Mouse (Mus musculus): ENCODE measurements around the gene Hes1. TPM values are rescaled to one million over a fixed set of nuclear protein-coding genes. Genes with fewer than 3 reads are reported as not detected.
"Not testable (repeated sequence)": the region's sequence is repeated elsewhere in the genome, so short reads cannot be mapped to it uniquely, and the experiment has no call there.

Hes1 gene
- polyA plus RNA-seq, 1 experiment from 2014 or later, result 14.5 TPM

GRCm38 (mm10) chr16:30083536-30083935, 19.4 kb downstream of the Hes1 start:
- H3K4me1 ChIP-seq (replicated peaks), result no peaks in the 10 kb centered on the region
- H3K4me3 ChIP-seq, result no peak overlapping the region
- no peaks in the 10 kb centered on the region for H3K36me3 ChIP-seq
- peaks cover 27% of the 10 kb centered on the region for H3K27me3 ChIP-seq
- 83% methylated on average over 3 of the region's 3 CpGs for WGBS
- H3K4me2 ChIP-seq, result no peak overlapping the region
- ATAC-seq (ENCODE audit: low FRiP score, low read depth), result no peak
- H3K9me3 ChIP-seq, result no peaks in the 10 kb centered on the region
- H3K9ac ChIP-seq, result no peak overlapping the region
- no peak overlapping the region for H3K27ac ChIP-seq (replicated peaks)

- H3K4me3 ChIP-seq, result no peak overlapping the region
- 93% methylated on average over 5 of the region's 5 CpGs for WGBS
- peaks cover 29% of the 10 kb centered on the region; the same call in 1 of the 2 replicates for H3K27me3 ChIP-seq
- H3K4me1 ChIP-seq (replicated peaks), result no peaks in the 10 kb centered on the region
- H3K9ac ChIP-seq, result no peak overlapping the region
- H3K9me3 ChIP-seq, result no peaks in the 10 kb centered on the region
- H3K27ac ChIP-seq (replicated peaks), result no peak overlapping the region
- no peaks in the 10 kb centered on the region for H3K36me3 ChIP-seq
- no peak overlapping the region for H3K4me2 ChIP-seq
- no peak for ATAC-seq (ENCODE audit: low FRiP score, low read depth)
Measured at GRCm38 (mm10) chr16:30088646-30089045, 24.5 kb downstream of the Hes1 start.

DNA sequence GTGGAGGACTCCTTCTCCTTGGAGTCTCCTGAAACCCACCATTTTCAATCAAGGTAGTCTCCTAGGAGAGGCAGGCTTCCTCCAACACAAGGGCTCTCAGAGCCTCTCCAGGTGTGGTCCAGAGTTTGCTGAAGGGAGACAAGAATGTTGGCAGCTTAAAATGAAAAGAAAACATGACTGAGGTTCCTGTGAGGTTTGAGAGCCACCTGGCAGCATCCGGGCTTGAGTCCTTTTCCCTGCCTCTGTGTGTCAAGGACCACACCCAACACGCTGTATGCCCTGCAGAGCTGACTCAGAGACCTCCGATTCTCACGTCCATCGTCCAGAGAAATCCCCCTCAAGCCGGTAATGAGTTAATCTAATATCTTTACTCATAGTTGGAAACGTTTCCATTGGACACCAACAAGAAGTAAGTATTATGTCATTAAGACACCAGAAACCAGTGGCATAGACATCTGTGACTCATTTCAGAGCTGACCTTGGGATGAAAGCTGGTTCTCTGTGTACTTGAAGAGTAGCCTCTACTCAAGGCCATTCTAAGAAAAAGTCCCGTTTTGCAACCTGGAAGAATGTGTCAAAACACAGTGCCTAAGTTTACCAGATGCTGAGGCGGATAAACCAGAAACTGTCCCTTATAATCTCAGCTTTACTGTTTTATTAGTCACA, 26.1 kb downstream of the Hes1 start:
- Histone ChIP-seq H3K27me3 (peaks cover 32% of the 10 kb centered on the region; the same call in 1 of the 2 replicates), H3K4me1 (replicated peaks) (no peaks in the 10 kb centered on the region), H3K27ac (replicated peaks) (no peak overlapping the region), H3K9ac (no peak overlapping the region), H3K36me3 (no peaks in the 10 kb centered on the region), H3K9me3 (no peaks in the 10 kb centered on the region), H3K4me2 (no peak overlapping the region), H3K4me3 (no peak overlapping the region)
- ATAC-seq (ENCODE audit: low FRiP score, low read depth), result no peak
- 88% methylated on average over 9 of the region's 9 CpGs for WGBS

DNA sequence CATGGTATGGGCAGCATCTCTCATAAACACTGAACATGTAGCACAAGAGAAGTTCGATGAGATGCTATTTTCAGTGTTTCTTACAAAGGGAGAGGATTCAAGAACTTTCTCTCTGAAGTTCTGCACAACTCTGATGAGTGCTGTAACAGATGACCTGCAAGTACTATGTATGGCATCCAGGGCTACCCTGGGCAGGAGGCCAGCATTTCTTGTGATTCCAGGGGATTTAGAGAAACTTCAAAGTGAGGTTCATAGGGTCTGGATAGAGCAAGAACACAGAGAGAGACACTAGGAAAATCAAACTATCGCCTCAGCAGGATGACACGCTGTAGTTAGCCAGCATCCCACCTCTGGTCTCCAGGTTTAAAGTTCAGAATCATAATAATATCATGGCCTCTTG, 31.9 kb downstream of the Hes1 start:
- 82% methylated on average over 3 of the region's 3 CpGs for WGBS
- H3K4me3 ChIP-seq, result no peak overlapping the region
- no peaks in the 10 kb centered on the region for H3K9me3 ChIP-seq
- 0 out of 2 replicates have a peak, but pooled peaks cover 3% of the 10 kb centered on the region for H3K4me1 ChIP-seq (replicated peaks)
- peaks cover 24% of the 10 kb centered on the region; the same call in 1 of the 2 replicates for H3K27me3 ChIP-seq
- no peak overlapping the region for H3K27ac ChIP-seq (replicated peaks)
- H3K36me3 ChIP-seq, result no peaks in the 10 kb centered on the region
- ATAC-seq (ENCODE audit: low FRiP score, low read depth), result no peak
- no peak overlapping the region for H3K4me2 ChIP-seq
- H3K9ac ChIP-seq, result no peak overlapping the region

- Histone ChIP-seq H3K4me1 (replicated peaks) (0 out of 2 replicates have a peak, but pooled peaks cover 3% of the 10 kb centered on the region), H3K9me3 (no peaks in the 10 kb centered on the region), H3K36me3 (no peaks in the 10 kb centered on the region), H3K4me2 (no peak overlapping the region), H3K4me3 (no peak overlapping the region), H3K27me3 (peaks cover 26% of the 10 kb centered on the region; the same call in 1 of the 2 replicates), H3K9ac (no peak overlapping the region), H3K27ac (replicated peaks) (no peak overlapping the region)
- no peak for ATAC-seq (ENCODE audit: low FRiP score, low read depth)
- 51% methylated on average over 7 of the region's 7 CpGs for WGBS
Measured at GRCm38 (mm10) chr16:30096475-30096874, 32.3 kb downstream of the Hes1 start.

GRCm38 (mm10) chr16:30099124-30099523, 34.9 kb downstream of the Hes1 start:
- WGBS, result 53% methylated on average over 5 of the region's 5 CpGs
- no peaks in the 10 kb centered on the region for H3K36me3 ChIP-seq
- no peaks in the 10 kb centered on the region for H3K9me3 ChIP-seq
- no peak overlapping the region for H3K27ac ChIP-seq (replicated peaks)
- H3K4me1 ChIP-seq (replicated peaks), result peaks cover 8% of the 10 kb centered on the region
- no peak overlapping the region for H3K4me2 ChIP-seq
- no peak overlapping the region for H3K9ac ChIP-seq
- H3K27me3 ChIP-seq, result peaks cover 16% of the 10 kb centered on the region
- H3K4me3 ChIP-seq, result no peak overlapping the region
- ATAC-seq (ENCODE audit: low FRiP score, low read depth), result no peak

DNA sequence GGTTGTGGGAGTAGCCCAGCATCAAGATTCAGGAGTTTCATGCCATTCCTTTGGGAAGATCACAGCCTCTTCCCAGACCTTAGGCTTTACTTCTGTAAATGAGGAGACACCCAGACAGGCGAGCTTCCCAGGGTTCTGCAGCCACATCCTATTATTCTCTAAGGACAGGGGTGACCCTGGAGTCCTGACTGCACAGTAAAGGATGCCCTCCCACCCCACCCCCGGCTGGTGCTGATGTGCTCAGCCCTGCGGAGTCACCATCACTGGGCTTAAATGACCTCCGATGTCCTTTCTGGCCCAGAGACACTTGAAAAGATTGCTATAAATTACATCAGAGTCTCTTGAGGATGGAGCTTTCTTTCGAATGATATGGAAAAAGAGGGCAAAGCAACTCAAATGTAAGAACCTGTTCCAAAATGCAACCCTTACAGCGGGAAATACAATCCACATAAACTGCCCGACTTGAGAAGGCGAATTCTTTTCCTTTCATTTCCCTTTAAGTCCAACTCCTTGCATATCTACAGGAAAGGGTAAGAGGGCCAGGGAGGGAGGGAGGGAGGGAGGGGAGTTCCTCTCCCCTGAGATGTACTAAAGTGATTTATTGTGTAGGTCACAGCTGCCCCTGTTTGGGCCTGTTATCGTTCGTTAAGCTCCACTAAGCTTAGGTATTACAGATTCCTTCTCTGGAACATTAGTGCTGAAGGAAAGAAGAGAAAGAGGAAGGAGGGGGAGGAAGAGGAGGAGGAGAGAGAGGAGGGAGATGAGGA, 38.1 kb downstream of the Hes1 start:
- WGBS, result 23% methylated on average over 10 of the region's 10 CpGs
- Histone ChIP-seq H3K9ac (no peak overlapping the region), H3K36me3 (no peaks in the 10 kb centered on the region), H3K27ac (replicated peaks) (no peak overlapping the region), H3K4me3 (no peak overlapping the region), H3K27me3 (peaks cover 21% of the 10 kb centered on the region; the same call in 1 of the 2 replicates), H3K9me3 (no peaks in the 10 kb centered on the region), H3K4me2 (no peak overlapping the region), H3K4me1 (replicated peaks) (peaks cover 5% of the 10 kb centered on the region)
- no peak for ATAC-seq (ENCODE audit: low FRiP score, low read depth)

DNA sequence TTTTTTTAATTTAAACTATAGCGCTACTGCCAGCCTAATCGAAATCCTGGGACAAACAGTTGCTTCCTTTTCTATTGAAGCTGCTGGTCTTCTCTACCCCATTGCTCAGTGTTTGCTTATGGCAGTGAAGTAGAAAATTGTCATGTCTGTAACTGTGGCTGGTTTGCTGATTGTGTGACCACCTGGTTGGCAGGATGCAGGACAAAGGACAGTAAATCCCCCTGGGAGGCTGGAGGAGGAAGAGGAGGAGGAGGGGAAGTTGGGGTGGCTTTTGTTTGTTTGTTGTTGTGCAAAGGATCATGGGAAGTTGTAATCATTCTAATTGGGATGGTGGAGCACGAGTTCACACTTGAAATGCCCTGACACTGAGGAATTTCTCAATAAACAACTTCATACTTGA, 38.8 kb downstream of the Hes1 start:
- no peak for ATAC-seq (ENCODE audit: low FRiP score, low read depth)
- H3K4me3 ChIP-seq, result no peak overlapping the region
- H3K36me3 ChIP-seq, result no peaks in the 10 kb centered on the region
- no peak overlapping the region for H3K4me2 ChIP-seq
- no peak overlapping the region for H3K27ac ChIP-seq (replicated peaks)
- H3K27me3 ChIP-seq, result peaks cover 17% of the 10 kb centered on the region; the same call in 1 of the 2 replicates
- WGBS, result 17% methylated on average over 3 of the region's 3 CpGs
- no peak overlapping the region for H3K9ac ChIP-seq
- peaks cover 5% of the 10 kb centered on the region for H3K4me1 ChIP-seq (replicated peaks)
- H3K9me3 ChIP-seq, result no peaks in the 10 kb centered on the region

DNA sequence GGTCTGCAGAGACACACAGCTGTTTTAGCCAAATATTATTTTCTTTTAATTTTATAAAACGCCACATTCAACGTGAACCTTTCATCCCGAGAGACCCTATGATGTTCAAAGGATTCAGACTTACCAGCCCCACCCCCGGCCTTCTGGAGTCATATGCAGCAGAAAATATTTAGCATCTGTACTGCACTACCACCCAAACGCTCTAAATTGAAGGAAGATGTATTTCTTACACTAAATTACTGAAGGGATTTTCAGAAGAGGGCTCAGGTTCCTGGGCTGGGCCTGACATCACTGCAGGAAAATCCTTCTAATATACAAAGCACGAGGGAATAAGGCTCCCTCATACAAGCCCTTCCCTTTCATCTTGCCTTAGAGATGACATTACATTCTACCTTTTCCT, 39.3 kb downstream of the Hes1 start:
- Histone ChIP-seq H3K9ac (no peak overlapping the region), H3K27ac (replicated peaks) (no peak overlapping the region), H3K36me3 (no peaks in the 10 kb centered on the region), H3K4me1 (replicated peaks) (peaks cover 5% of the 10 kb centered on the region), H3K27me3 (peaks cover 16% of the 10 kb centered on the region; the same call in 1 of the 2 replicates), H3K4me3 (no peak overlapping the region), H3K9me3 (no peaks in the 10 kb centered on the region), H3K4me2 (no peak overlapping the region)
- WGBS, result 60% methylated on average over 6 of the region's 6 CpGs
- ATAC-seq (ENCODE audit: low FRiP score, low read depth), result no peak

GRCm38 (mm10) chr16:30104363-30104762, 40.2 kb downstream of the Hes1 start:
- 79% methylated on average over 3 of the region's 3 CpGs for WGBS
- H3K27me3 ChIP-seq, result peaks cover 16% of the 10 kb centered on the region; the same call in 1 of the 2 replicates
- ATAC-seq (ENCODE audit: low FRiP score, low read depth), result no peak
- no peaks in the 10 kb centered on the region for H3K36me3 ChIP-seq
- H3K9me3 ChIP-seq, result no peaks in the 10 kb centered on the region
- no peak overlapping the region for H3K9ac ChIP-seq
- no peak overlapping the region for H3K27ac ChIP-seq (replicated peaks)
- H3K4me2 ChIP-seq, result no peak overlapping the region
- H3K4me1 ChIP-seq (replicated peaks), result peaks cover 5% of the 10 kb centered on the region
- no peak overlapping the region for H3K4me3 ChIP-seq

DNA sequence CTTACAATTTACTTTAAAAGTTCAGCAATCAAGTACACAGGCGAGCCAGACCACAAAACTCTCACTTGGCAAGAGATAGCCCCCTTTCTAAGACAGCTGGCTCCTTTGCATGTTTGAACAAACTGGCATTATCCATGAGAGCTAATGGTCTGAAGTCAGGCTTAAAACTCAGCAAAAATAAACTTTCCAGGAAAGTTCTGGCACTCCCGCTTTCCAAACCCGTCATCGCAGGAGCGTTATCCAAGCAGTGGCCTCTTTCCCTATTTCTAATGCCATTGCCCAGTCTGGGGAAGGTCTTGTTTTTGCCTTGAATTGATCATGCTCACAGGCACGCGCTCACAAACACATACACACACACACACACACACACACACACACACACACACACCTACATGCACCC, 41.3 kb downstream of the Hes1 start:
- Histone ChIP-seq H3K4me1 (replicated peaks) (peaks cover 5% of the 10 kb centered on the region), H3K9ac (no peak overlapping the region), H3K4me3 (no peak overlapping the region), H3K27ac (replicated peaks) (no peak overlapping the region), H3K4me2 (no peak overlapping the region), H3K36me3 (no peaks in the 10 kb centered on the region), H3K27me3 (peaks cover 16% of the 10 kb centered on the region; the same call in 1 of the 2 replicates), H3K9me3 (no peaks in the 10 kb centered on the region)
- ATAC-seq (ENCODE audit: low FRiP score, low read depth), result no peak
- whole genome bisulfite sequencing, result 94% methylated on average over 7 of the region's 7 CpGs

DNA sequence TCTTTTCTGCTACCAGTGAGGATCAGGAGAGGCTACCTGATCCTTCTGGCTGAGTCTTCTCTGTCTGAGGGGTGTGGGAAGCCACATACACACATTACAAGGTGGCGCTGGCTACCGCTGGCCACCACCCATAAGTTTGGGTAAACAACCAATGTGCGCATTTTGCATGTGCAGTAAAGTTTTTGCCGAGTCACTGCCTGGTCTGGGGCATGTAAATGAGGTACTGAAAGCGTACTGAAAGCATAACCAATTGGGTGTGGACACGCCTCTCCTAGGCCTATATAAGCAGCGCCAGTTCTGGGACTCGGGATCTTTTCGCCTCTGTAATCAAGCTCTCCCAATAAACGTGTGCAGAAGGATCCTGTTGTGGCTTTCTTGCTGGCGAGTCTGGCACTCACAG, 44.0 kb downstream of the Hes1 start:
- H3K9ac ChIP-seq; H3K27ac ChIP-seq (replicated peaks); H3K9me3 ChIP-seq; H3K27me3 ChIP-seq; H3K4me3 ChIP-seq; H3K4me1 ChIP-seq (replicated peaks); H3K36me3 ChIP-seq; ATAC-seq (ENCODE audit: low FRiP score, low read depth); H3K4me2 ChIP-seq: not testable (repeated sequence)
- WGBS, result 83% methylated on average over 11 of the region's 11 CpGs
